8 mouse cellular contexts compared by ENCODE assay signal in genomic region chr2:168842261-168842740, GRCm38 (mm10).
DNase-seq lines count a peak whose midpoint lies in the region; ATAC-seq lines count a peak whose summit lies in the region.

No protein-coding gene starts in this region.

- H3K9me3 ChIP-seq in embryonic facial prominence, embryonic 13.5 days = no peaks in the 10 kb centered on the region
- no peaks in the 10 kb centered on the region for H3K9me3 ChIP-seq in limb, embryonic 13.5 days

- peaks cover 28% of the 10 kb centered on the region for H3K27me3 ChIP-seq in embryonic facial prominence, embryonic 13.5 days
- peaks cover 63% of the 10 kb centered on the region for H3K27me3 ChIP-seq in limb, embryonic 13.5 days

- WGBS in embryonic facial prominence, embryonic 13.5 days = 8% methylated on average over 15 of the region's 15 CpGs
- WGBS in limb, embryonic 13.5 days = 8% methylated on average over 15 of the region's 15 CpGs

- no peak overlapping the region for H3K9ac ChIP-seq in embryonic facial prominence, embryonic 13.5 days
- no peak overlapping the region for H3K9ac ChIP-seq in limb, embryonic 13.5 days

- peak overlapping the region; percentile 50 for H3K4me2 ChIP-seq in embryonic facial prominence, embryonic 13.5 days
- peak overlapping the region; percentile 41 for H3K4me2 ChIP-seq in limb, embryonic 13.5 days (replicated peaks)

- H3K27ac ChIP-seq in embryonic facial prominence, embryonic 13.5 days = no peak overlapping the region
- no peak overlapping the region for H3K27ac ChIP-seq in limb, embryonic 13.5 days

- DNase-seq in kidney, postnatal 4 days = peak; percentile 19 to 35
- no peak for DNase-seq in kidney, postnatal 10 days
- peak; percentile 55 for DNase-seq in retina, embryonic 14.5 days (ENCODE audit: low spot score)
- DNase-seq in urinary bladder, postnatal 25 days (ENCODE audit: low spot score) = no peak
- no peak for DNase-seq in right cerebral cortex, postnatal 10 days (ENCODE audit: low spot score in 2 of 2)
- DNase-seq in adrenal gland, postnatal 36 days = no peak

- H3K4me1 ChIP-seq in embryonic facial prominence, embryonic 13.5 days = peaks cover 32% of the 10 kb centered on the region
- H3K4me1 ChIP-seq in limb, embryonic 13.5 days = peaks cover 30% of the 10 kb centered on the region

- no peak for ATAC-seq in embryonic facial prominence, embryonic 13.5 days (ENCODE audit: insufficient number of reproducible peaks, insufficient read depth, low FRiP score, low TSS enrichment, low read depth)
- no peak for ATAC-seq in limb, embryonic 13.5 days (ENCODE audit: low FRiP score, low read depth)

- no peaks in the 10 kb centered on the region for H3K36me3 ChIP-seq in embryonic facial prominence, embryonic 13.5 days
- no peaks in the 10 kb centered on the region for H3K36me3 ChIP-seq in limb, embryonic 13.5 days

- peak overlapping the region; percentile 13 for H3K4me3 ChIP-seq in embryonic facial prominence, embryonic 13.5 days
- H3K4me3 ChIP-seq in limb, embryonic 13.5 days = no peak overlapping the region; the same call in 1 of the 2 replicates

Comparison
In these comparisons a context has a peak if more than half of its experiments do, and no peak if none do; other contexts are left out.
1. DNase-seq: peak in kidney, postnatal 4 days (2 of 2) and retina, embryonic 14.5 days (single experiment); none in kidney, postnatal 10 days (single experiment), urinary bladder, postnatal 25 days (single experiment), right cerebral cortex, postnatal 10 days (0 of 2) and adrenal gland, postnatal 36 days (0 of 2).